Mouse (Mus musculus) midbrain, embryonic 10.5 days (tissue): ENCODE data around the gene Hist2h3c2. TPM values are rescaled to one million over a fixed set of nuclear protein-coding genes. Genes with fewer than 3 reads are reported as not detected.

Source experiments
- DNase-seq: peaks from one replicate; pipeline ENCODE4 v3.0.0-alpha.2; 2017; ENCODE audit warnings: low spot score
- H3K27ac ChIP-seq: fragments of 300-500 bp; sonication (generic); replicated peaks from 2 replicates; pipeline ENCODE4 v1.5.1; 2016; ENCODE audit warnings: mild to moderate bottlenecking
- H3K27me3 ChIP-seq: fragments of 300-500 bp; sonication (generic); 2 replicates; pipeline ENCODE4 v1.6.1; 2016; ENCODE audit warnings: low read depth, mild to moderate bottlenecking; ENCODE audit not compliant: poor library complexity, severe bottlenecking
- H3K36me3 ChIP-seq: fragments of 300-500 bp; sonication (generic); 2 replicates; pipeline ENCODE4 v1.6.1; 2016; ENCODE audit warnings: mild to moderate bottlenecking, moderate library complexity
- H3K4me1 ChIP-seq: fragments of 300-500 bp; sonication (generic); 2 replicates; pipeline ENCODE4 v1.6.1; 2016
- H3K4me3 ChIP-seq: fragments of 300-500 bp; sonication (generic); 2 replicates; pipeline ENCODE4 v1.5.1; 2016; ENCODE audit warnings: mild to moderate bottlenecking, moderate library complexity
- H3K9me3 ChIP-seq: fragments of 300-500 bp; sonication (generic); replicated peaks from 2 replicates; pipeline ENCODE4 v1.6.1; 2016; ENCODE audit warnings: mild to moderate bottlenecking
- WGBS: fragments of 180-500 bp; shearing (Covaris S2); methylation state at CpG from one replicate; pipeline ENCODE4 v1.1.7; 2016; 5-methylcytosine and 5-hydroxymethylcytosine counted together
- polyA plus RNA-seq: library from polyadenylated mRNA; unstranded; fragments of >200 nt; fragmentation: Nextera tagmentation; extraction: Ambion mirVana; gene quantifications from 2 replicates; pipeline ENCODE4 v1.2.1, GENCODE M21; 2016

Hist2h3c2 gene
- polyA plus RNA-seq, 1 experiment from 2014 or later, result 8.1 TPM

DNA sequence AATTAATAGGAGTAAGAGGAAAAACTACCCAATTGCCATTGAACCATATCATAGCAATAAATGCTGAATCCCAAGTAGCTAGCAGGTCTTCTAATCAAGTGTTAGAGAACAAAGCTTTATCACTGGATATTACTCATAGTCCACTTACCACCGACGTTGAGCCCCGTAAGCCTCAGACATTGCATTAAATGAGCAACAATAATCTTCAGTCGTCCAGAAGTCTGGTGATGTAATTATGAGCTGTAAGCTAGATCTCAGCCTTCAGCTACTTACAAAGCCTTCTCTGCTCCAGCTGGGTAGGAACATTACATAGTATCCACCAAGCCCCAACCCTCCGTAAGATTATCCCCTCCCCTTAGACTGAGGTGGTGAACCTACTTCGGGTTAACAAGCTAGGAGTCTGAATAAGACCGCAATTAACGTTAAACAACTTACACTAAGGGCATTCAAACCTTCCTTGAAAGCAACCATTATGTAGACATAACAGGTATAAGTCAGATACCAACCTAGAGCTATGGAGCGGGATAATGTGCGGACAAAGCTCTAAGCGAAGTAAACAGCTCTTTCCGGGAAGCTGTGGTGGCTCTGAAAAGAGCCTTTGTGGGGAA lies 919 bp downstream of the Hist2h3c2 start:
- H3K36me3 ChIP-seq, result no peaks in the 10 kb centered on the region
- peak; percentile 38 for DNase-seq
- no peaks in the 10 kb centered on the region for H3K27me3 ChIP-seq
- H3K4me3 ChIP-seq, result peak overlapping the region; percentile 65
- H3K4me1 ChIP-seq, result peaks cover 23% of the 10 kb centered on the region
- H3K9me3 ChIP-seq, result no peaks in the 10 kb centered on the region
- WGBS, result 1% methylated on average over 12 of the region's 12 CpGs
- H3K27ac ChIP-seq, result peak overlapping the region; percentile 93

DNA sequence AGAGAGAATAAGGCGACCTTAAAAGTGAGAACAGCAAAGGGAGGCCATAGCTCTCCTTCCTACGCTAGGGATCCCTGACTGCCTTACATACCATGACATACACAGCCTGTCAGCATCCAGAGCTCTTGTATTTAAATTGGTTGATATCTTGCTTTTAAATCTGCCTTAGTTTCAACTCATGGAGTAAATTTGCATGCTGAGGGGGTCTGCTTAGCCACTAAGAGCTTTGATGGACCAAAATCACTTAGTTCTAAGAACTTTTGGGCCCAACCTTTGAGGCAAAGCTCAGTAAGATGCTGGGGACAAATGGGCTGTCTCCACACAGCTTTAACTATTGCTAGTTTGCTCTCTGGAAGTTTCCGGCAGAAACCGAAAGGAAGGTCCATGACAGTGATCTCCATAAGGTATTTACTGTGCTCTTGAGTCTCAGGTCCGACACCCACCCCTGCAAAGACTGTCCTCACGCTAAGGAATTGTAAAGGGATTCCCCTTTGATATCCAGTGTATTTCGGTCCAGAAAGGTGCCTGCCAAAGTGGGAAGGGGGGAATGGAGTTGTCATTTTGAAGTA lies 1.5 kb downstream of the Hist2h3c2 start:
- WGBS, result 32% methylated on average over 7 of the region's 7 CpGs
- Histone ChIP-seq H3K4me3 (peak overlapping the region; percentile 65), H3K9me3 (no peaks in the 10 kb centered on the region), H3K27ac (peak overlapping the region; percentile 93), H3K36me3 (no peaks in the 10 kb centered on the region), H3K27me3 (no peaks in the 10 kb centered on the region), H3K4me1 (peaks cover 23% of the 10 kb centered on the region)
- peak; percentile 52 for DNase-seq

DNA sequence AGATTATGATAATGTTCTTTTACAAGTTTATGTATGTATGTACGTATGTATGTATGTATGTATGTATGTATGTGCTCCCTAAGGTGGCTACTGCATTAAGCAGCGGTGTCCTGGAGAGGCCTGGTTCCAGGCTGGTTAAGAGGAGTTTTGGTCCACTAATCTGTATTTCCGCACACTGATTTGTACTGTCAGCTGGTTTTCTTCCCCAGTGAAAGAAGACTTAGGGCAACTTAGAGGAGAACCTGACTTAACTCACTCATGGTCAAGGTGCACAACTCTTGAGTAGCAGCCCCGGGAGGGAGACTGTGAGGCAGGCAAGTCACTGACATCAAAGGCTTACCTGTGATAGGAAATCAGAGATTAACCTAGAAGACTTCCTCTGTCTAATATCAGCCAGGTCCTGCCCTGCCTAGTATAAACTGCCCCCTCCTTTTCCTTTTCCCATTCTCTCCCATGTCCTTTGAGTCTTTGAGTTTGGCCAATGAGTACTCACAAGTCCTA lies 2.0 kb downstream of the Hist2h3c2 start:
- peak overlapping the region; percentile 93 for H3K27ac ChIP-seq

GRCm38 (mm10) chr3:96235836-96236235 lies 3.1 kb downstream of the Hist2h3c2 start:
- 0 out of 2 replicates have a peak overlapping the region, but pooled peaks have one; percentile 8 for H3K4me3 ChIP-seq
- no peak for DNase-seq
- no peaks in the 10 kb centered on the region for H3K9me3 ChIP-seq
- WGBS, result 73% methylated on average over 3 of the region's 3 CpGs
- H3K27me3 ChIP-seq, result no peaks in the 10 kb centered on the region
- H3K27ac ChIP-seq, result no peak overlapping the region
- H3K4me1 ChIP-seq, result peaks cover 20% of the 10 kb centered on the region
- H3K36me3 ChIP-seq, result no peaks in the 10 kb centered on the region

More for the DNA sequence above, 2.0 kb downstream of the Hist2h3c2 start:
- H3K9me3 ChIP-seq, result no peaks in the 10 kb centered on the region
- 83% methylated on average over 4 of the region's 4 CpGs for WGBS
- H3K36me3 ChIP-seq, result no peaks in the 10 kb centered on the region
- H3K27me3 ChIP-seq, result no peaks in the 10 kb centered on the region
- H3K4me1 ChIP-seq, result peaks cover 23% of the 10 kb centered on the region
- peak overlapping the region; percentile 65 for H3K4me3 ChIP-seq
- no peak for DNase-seq

DNA sequence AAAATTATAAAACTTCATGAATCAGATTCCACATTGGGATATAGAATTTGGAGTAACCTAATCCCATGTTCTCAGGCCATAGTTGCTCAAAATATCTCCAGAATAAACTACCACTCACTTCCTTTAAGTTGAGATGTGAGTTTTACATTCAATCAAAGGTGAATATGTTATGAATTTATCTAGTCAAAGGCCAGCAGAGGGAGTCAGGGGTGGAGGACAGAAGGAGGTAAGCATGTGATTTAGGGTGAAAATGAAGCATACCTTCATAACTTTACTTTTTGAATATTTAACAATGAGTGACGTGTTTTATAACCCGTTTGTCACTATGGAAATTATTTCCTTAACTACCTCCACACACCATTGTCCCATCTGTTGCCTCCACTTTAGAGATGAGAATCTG lies 4.0 kb downstream of the Hist2h3c2 start:
- Histone ChIP-seq H3K9me3 (no peaks in the 10 kb centered on the region), H3K4me1 (peaks cover 15% of the 10 kb centered on the region), H3K4me3 (no peak overlapping the region), H3K36me3 (no peaks in the 10 kb centered on the region), H3K27me3 (no peaks in the 10 kb centered on the region), H3K27ac (no peak overlapping the region)
- 88% methylated on average over 2 of the region's 2 CpGs for WGBS
- no peak for DNase-seq

DNA sequence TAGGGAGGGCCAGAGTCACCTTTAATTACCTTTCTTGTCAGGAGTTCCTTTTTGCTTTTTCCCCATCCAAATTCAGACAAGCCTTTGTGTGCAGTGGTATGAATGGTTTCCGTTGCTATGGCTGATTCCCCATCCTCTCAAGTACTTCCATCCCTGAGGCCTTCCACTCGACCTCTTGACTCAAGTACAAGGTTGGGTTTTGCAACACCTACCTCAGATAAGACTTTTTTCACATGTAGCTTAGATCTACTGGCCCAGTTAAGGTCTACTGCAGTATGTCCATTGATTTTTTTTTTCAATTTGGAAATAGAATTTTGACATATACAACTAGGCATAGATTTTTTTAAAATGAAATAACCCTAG lies 7.2 kb downstream of the Hist2h3c2 start:
- Histone ChIP-seq H3K27me3 (no peaks in the 10 kb centered on the region), H3K4me3 (no peak overlapping the region)
- 71% methylated on average over 2 of the region's 2 CpGs for WGBS

DNA sequence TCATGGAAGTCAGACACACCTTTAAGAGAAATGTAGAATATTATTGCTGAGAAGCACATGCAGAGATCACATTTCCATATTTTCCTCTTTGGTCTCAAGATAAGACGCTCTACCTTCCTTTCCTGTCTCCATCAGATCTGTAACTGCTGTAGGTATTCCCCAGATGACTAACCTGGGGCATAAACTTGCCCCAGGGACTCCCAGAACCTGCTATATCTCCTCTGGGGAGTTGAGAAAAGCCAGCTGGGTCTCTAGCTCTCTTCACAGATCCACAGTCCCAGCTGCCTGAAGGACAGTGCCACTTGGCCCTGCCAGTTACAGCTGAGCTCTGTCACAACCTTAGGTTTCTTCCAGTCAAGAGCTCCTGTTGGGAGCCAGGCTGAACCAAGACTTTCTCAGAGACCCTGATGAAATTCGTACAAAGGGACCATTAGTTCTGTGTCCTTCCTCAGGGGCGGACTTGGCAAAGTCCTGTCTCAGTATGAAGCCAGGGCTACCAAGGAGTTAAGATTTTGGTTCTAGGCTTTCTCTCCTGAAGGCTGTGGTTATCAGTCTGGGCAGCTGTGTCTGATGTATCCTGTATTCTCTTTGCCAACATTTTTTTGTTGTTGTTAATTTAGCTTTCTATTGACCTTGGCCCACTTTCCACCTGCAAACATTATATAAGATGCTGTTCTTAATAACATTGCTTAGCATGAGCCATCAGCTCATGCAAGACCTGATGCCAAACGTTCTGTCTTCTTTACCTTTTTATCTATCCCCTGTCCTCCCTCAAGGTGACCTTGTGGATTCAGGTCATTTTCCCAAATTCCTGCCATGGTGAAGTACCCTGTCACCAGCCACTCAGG lies 7.8 kb downstream of the Hist2h3c2 start:
- 84% methylated on average over 4 of the region's 4 CpGs for WGBS
- Histone ChIP-seq H3K27me3 (no peaks in the 10 kb centered on the region), H3K9me3 (no peaks in the 10 kb centered on the region), H3K4me1 (peaks cover 12% of the 10 kb centered on the region), H3K36me3 (no peaks in the 10 kb centered on the region), H3K27ac (no peak overlapping the region), H3K4me3 (no peak overlapping the region)
- no peak for DNase-seq

More for the DNA sequence above, 7.2 kb downstream of the Hist2h3c2 start:
- Histone ChIP-seq H3K4me1 (peaks cover 7% of the 10 kb centered on the region), H3K27ac (no peak overlapping the region), H3K36me3 (no peaks in the 10 kb centered on the region), H3K9me3 (no peaks in the 10 kb centered on the region)
- no peak for DNase-seq

GRCm38 (mm10) chr3:96230404-96230803 lies 8.5 kb downstream of the Hist2h3c2 start:
- Histone ChIP-seq H3K4me1 (peaks cover 19% of the 10 kb centered on the region), H3K36me3 (no peaks in the 10 kb centered on the region), H3K27ac (no peak overlapping the region), H3K9me3 (no peaks in the 10 kb centered on the region), H3K4me3 (no peak overlapping the region), H3K27me3 (no peaks in the 10 kb centered on the region)
- no peak for DNase-seq
- WGBS, result 90% methylated on average over 2 of the region's 2 CpGs

DNA sequence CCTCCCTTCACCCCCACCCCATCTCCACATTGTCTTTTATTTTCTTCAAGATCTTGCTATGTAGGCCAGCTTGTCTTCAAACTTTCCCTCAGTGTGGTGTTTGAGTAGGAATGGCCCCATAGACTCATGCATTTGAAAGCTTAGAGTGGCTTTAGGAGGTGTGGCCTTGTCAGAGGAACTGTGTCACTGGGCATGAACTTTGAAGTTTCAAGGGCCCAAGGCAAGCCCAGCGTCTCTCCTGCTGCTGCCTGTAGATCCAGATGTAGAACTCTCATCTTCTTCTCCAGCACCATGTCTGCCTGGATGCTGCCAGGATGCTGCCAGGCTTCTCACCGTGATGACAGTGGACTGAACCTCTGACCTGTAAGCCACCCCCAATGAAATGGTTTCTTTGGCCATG lies 10.1 kb downstream of the Hist2h3c2 start:
- no peaks in the 10 kb centered on the region for H3K9me3 ChIP-seq
- DNase-seq, result no peak
- peaks cover 35% of the 10 kb centered on the region for H3K4me1 ChIP-seq
- H3K27ac ChIP-seq, result no peak overlapping the region
- WGBS, result 77% methylated on average over 2 of the region's 2 CpGs
- H3K4me3 ChIP-seq, result no peak overlapping the region
- H3K27me3 ChIP-seq, result no peaks in the 10 kb centered on the region
- no peaks in the 10 kb centered on the region for H3K36me3 ChIP-seq

DNA sequence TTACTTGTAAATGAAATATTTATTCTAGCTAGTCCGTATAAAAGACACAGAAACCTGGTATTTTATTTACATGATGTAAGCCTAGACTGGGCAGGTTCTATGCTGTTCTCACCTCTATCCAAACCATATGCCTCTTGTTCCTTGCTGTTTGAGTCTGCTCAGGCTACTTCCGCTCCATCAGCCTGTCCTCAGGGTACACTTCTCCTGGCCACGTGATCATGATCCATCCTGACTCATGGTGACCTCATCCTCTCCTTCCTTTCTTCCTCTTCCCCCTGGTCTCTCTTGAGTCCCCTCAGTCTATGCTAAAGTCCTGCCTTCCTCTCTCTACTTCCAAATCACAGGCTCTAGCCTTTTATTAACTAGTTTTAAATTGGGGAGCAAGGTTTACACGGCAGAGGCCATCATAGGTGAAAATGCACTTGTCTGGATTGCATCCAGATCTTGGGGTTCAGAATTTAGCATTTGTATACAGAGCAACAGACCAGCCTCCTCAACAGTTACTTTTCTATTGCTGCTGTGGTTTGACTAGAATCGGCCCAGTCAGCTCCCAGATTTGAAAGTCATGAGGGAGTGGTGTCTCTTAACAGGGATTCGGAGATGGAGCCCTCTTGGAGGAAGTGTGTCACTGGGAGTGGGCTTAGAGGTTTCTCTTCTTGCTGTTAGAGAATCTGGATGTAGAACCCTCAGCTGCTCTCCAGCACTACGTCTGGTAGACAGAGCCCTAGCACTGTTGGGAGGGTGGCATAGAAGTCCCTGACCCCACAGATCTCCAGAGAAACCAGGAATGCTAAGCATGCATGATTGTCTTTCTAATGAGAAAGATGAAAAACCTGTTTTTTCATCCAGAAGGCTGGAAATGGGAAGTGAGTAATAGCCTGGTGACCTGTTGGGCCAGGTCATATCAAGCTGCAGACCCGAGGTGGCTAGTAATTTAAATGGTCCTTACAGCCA lies 12.0 kb downstream of the Hist2h3c2 start:
- Histone ChIP-seq H3K9me3 (no peaks in the 10 kb centered on the region), H3K4me3 (no peak overlapping the region), H3K27me3 (no peaks in the 10 kb centered on the region), H3K36me3 (no peaks in the 10 kb centered on the region), H3K4me1 (peaks cover 51% of the 10 kb centered on the region), H3K27ac (peak overlapping the region; percentile 23; the same call in 1 of the 2 replicates)
- 77% methylated on average over 8 of the region's 8 CpGs for WGBS
- DNase-seq, result no peak

- H3K27ac ChIP-seq, result peak overlapping the region; percentile 30; the same call in 1 of the 2 replicates
- H3K9me3 ChIP-seq, result no peaks in the 10 kb centered on the region
- WGBS, result 14% methylated on average over 2 of the region's 2 CpGs
- no peaks in the 10 kb centered on the region for H3K36me3 ChIP-seq
- H3K4me1 ChIP-seq, result peaks cover 61% of the 10 kb centered on the region
- no peak overlapping the region for H3K4me3 ChIP-seq
- no peak for DNase-seq
- H3K27me3 ChIP-seq, result no peaks in the 10 kb centered on the region
Measured at GRCm38 (mm10) chr3:96225421-96225820, 13.5 kb downstream of the Hist2h3c2 start.

DNA sequence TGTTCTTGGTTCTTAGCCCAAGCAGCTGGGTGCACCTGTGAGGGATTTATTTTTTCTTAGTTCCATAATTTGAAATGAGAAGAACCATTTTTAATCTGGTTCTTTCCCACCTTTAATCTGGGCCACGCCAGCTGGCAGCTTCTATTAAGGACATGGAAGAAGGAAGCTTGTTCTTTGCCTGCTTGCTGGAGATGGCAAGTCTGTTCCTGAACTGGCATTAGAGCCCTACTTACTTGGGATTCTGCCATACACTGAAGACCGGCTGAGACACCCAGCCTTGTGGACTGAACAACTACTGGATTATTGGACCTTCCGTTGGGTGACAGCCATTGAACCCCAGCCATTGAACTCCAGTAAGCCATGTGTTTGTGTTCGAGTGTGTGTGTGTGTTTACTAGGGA lies 16.2 kb downstream of the Hist2h3c2 start:
- H3K9me3 ChIP-seq, result no peaks in the 10 kb centered on the region
- H3K27me3 ChIP-seq, result no peaks in the 10 kb centered on the region
- H3K36me3 ChIP-seq, result no peaks in the 10 kb centered on the region
- H3K4me3 ChIP-seq, result peak overlapping the region; percentile 64
- 95% methylated on average over 4 of the region's 4 CpGs for WGBS
- peak overlapping the region; percentile 97; the same call in 1 of the 2 replicates for H3K27ac ChIP-seq
- DNase-seq, result no peak
- H3K4me1 ChIP-seq, result peaks cover 75% of the 10 kb centered on the region
